Mouse (Mus musculus): Measurements from ENCODE around the gene Otulin. TPM values are rescaled to one million over a fixed set of nuclear protein-coding genes. Genes with fewer than 3 reads are reported as not detected.

Gene Otulin
- total RNA-seq (2021): 10 to 100 TPM; 38.2 to 43.5 TPM

- intact Hi-C loops (cut with DNase I): no loop called here
- peak; percentile 98 to 99 for DNase-seq
These were observed at the start of gene Otulin for GRCm38 (mm10) chr15:27630601-27631383. Otulin (minus strand) TSS chr15:27630693.

DNA sequence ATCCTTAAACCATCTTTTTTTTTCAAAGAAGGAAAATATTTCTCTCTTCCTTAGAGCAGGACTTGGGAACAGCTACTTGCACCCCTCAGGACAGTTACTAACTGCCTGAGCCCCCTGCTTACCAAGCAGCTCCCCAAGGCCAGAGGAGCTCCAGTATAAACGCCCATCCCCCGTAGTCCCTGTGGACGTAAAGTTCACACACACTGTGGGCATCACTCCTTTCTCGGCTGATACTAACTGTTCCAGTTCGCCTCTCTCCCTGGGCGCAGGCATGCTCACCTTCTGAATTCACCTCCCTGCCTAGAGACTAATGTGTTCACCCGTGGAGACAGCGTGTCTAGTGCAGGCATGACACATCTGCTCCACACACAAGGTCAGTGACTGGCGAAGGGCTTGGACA is 48.0 kb upstream of the Otulin start:
- no peak for DNase-seq
- intact Hi-C loops (cut with DNase I): no loop called here

GRCm38 (mm10) chr15:27677801-27678200 is 47.3 kb upstream of the Otulin start:
- intact Hi-C loops (cut with DNase I): no loop called here
- DNase-seq: no peak

DNA sequence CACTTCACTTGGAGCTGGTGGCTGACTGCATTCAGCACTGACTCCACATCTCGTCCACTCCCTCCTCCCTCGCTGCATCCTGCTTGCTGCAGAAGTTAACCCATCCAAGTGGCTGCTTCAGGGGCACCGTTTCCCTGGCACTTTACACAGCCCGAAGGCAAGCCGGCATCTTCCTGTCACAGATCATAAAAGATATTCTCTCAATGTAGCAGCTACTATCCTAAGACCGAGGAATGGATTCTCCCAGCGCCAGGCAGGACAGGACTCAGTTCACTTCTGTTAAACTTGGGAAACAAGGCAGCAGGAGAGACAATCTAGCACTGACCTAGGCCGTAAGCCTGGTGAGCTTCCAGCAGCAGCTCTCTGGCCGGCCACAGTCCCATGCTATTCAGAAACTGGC is 45.7 kb upstream of the Otulin start:
- no peak for DNase-seq
- intact Hi-C loops (cut with DNase I): no loop called here

- DNase-seq: no peak
- intact Hi-C loops (cut with DNase I): no loop called here
These were observed 44.6 kb upstream of the Otulin start for GRCm38 (mm10) chr15:27675122-27675521.

GRCm38 (mm10) chr15:27674041-27674440 is 43.5 kb upstream of the Otulin start:
- intact Hi-C loops (cut with DNase I): no loop called here
- no peak for DNase-seq

- intact Hi-C loops (cut with DNase I): no loop called here
- DNase-seq: no peak
These were observed 42.7 kb upstream of the Otulin start for GRCm38 (mm10) chr15:27673151-27673550.

- DNase-seq: no peak
- intact Hi-C loops (cut with DNase I): no loop called here
These were observed 41.8 kb upstream of the Otulin start for GRCm38 (mm10) chr15:27672259-27672658.

- intact Hi-C loops (cut with DNase I): no loop called here
- DNase-seq: no peak
These were observed 41.2 kb upstream of the Otulin start for GRCm38 (mm10) chr15:27671612-27672245.

- DNase-seq: no peak
- intact Hi-C loops (cut with DNase I): no loop called here
These were observed 40.2 kb upstream of the Otulin start for GRCm38 (mm10) chr15:27670708-27671107.

DNA sequence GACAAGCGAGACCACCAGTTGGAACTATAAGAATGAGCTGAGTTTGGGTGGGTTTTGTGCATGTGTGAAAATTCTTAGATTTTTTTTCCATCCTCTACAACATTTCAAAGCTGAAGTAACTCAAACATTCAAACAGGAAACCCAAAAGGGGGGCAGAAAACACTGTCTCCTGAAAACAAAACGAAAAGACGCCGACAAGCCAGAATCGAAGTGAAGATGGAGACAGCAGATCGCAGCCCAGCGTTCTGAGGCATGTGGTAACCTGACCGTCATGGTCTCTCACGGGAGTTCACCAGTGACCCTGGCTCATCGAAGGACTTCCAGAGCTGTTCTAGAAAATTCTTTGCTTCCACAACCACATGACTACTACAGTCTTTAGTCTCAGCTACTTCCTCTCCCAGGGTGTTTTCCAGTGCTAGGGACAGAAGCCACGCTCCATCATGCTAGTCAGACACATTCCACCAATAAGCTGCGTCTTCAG is 39.5 kb upstream of the Otulin start:
- DNase-seq: no peak
- intact Hi-C loops (cut with DNase I): no loop called here

GRCm38 (mm10) chr15:27669276-27669675 is 38.8 kb upstream of the Otulin start:
- intact Hi-C loops (cut with DNase I): no loop called here
- DNase-seq: no peak

GRCm38 (mm10) chr15:27668557-27668956 is 38.1 kb upstream of the Otulin start:
- DNase-seq: no peak
- intact Hi-C loops (cut with DNase I): no loop called here

- no peak for DNase-seq
- intact Hi-C loops (cut with DNase I): no loop called here
These were observed 37.5 kb upstream of the Otulin start for GRCm38 (mm10) chr15:27668001-27668461.

DNA sequence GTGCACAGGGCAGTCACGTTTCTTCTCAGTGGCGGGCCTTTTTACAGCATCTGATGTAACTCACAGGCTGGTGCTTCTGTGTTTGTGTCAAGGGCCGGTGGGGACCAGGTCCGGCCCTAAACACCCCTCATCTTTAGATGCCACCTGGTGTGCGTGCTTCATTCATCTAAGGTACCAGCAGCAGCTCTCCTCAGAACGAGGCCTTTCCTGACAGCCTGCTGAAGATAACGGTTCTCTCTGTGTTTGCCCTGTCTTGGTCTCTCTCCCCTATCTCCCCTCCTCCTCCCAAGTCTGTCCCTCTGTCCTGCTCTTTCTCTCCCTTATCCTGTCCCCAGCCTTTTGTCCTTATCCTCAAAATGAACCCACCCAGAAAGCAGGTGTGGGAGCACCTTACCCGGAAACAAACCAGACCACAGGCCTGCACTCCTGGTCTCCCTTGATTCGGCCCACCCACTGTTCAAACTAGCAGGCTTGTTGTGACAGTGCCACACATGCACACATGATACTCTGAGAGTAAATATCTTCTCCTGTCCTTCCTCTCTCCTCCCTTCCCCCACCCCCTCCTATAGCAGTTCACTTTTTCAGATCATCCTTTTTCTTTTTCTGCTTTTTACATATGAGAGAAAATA is 36.5 kb upstream of the Otulin start:
- intact Hi-C loops (cut with DNase I): no loop called here
- DNase-seq: no peak

DNA sequence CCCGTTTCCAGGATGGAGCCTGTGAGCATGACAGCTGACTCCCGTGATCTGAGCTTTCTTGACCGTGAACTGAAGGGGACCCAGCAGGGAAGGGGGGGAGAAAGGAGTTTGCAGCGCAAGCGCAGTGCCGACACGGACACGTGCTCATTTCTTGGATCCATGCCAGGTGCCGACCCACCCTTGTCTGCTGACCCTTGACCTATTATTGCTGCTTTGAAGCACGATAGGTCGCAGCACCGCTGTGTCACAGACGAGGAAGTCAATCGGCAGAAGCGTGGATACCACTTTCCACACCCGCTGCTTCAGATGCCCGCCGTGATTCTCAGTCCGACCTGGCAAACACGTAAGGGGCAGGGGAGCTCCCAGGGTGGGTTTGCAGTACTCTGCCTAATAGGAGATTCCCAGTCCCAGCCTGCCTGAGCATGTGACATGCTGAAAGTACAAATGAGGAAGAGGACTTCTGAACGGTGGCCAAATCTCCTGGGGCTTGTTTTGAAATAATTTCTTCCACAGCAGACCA is 35.0 kb upstream of the Otulin start:
- intact Hi-C loops (cut with DNase I): no loop called here

GRCm38 (mm10) chr15:27664126-27664525 is 33.6 kb upstream of the Otulin start:
- intact Hi-C loops (cut with DNase I): no loop called here
- DNase-seq: no peak

More for the DNA sequence above, 35.0 kb upstream of the Otulin start:
- peak in 1 of 2 experiments; percentile 23 for DNase-seq

DNA sequence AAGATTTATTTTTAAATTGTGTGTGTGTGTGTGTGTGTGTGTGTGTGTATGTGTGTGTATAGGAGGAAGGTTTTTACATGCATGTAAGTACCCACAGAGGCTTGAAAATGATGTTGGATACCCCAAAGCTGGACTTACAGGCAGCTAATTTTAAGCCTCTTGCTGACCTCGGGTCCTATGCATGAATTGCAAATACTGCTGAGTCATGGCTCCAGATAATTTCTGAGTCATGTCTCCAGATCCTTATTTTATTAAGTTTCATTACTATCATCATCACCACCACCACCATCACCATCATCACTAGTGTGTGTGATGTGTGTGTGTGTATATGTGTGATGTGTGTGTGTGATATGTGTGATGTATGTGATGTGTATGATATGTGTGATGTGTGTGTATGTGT is 32.2 kb upstream of the Otulin start:
- no peak for DNase-seq
- intact Hi-C loops (cut with DNase I): no loop called here

- no peak for DNase-seq
- intact Hi-C loops (cut with DNase I): no loop called here
These were observed 31.2 kb upstream of the Otulin start for GRCm38 (mm10) chr15:27661696-27662095.

- intact Hi-C loops (cut with DNase I): loop anchor here (2.0 kb wide), 2 partner anchors 55 to 191 kb away; no protein-coding TSS in a partner anchor
These were observed 29.2 kb upstream of the Otulin start for GRCm38 (mm10) chr15:27659592-27660244.

GRCm38 (mm10) chr15:27659143-27659542 is 28.6 kb upstream of the Otulin start:
- intact Hi-C loops (cut with DNase I): loop anchor here (2.0 kb wide), 2 partner anchors 56 to 192 kb away; no protein-coding TSS in a partner anchor

More at GRCm38 (mm10) chr15:27659592-27660244, 29.2 kb upstream of the Otulin start:
- peak; percentile 87 to 94 for DNase-seq

More at GRCm38 (mm10) chr15:27659143-27659542, 28.6 kb upstream of the Otulin start:
- DNase-seq: no peak
